Mouse (Mus musculus) CH12.LX (cell line): ENCODE data around the gene AU018091. TPM values are rescaled to one million over a fixed set of nuclear protein-coding genes. Genes with fewer than 3 reads are reported as not detected.
"Not testable (repeated sequence)": the region's sequence is repeated elsewhere in the genome, so short reads cannot be mapped to it uniquely, and the experiment has no call there.

Source experiments
- DNase-seq: peaks from one replicate; pipeline ENCODE4 v3.0.0-alpha.2; 2013; ENCODE audit errors: extremely low read depth
- H3K27ac ChIP-seq: 2 replicates; pipeline ENCODE4 v1.5.1; 2012; ENCODE audit warnings: low read depth, mild to moderate bottlenecking, control low read depth, moderate library complexity; ENCODE audit not compliant: insufficient read depth
- H3K27me3 ChIP-seq: replicated peaks from 2 replicates; pipeline ENCODE3; 2012; ENCODE audit warnings: inconsistent platforms
- H3K36me3 ChIP-seq, 2 experiments: replicated peaks in 1 of 2; 2 replicates each; pipeline versions ENCODE3 to v1.6.1; 2012; ENCODE audit warnings: inconsistent platforms in 1 of 2, low read length in 1 of 2, mild to moderate bottlenecking in 1 of 2, mixed read lengths in 1 of 2, moderate library complexity in 1 of 2; ENCODE audit not compliant: control insufficient read depth in 1 of 2, insufficient read depth in 1 of 2
- H3K4me1 ChIP-seq, 2 experiments: 2 replicates each; pipeline ENCODE4 v1.6.1; 2012; ENCODE audit warnings: inconsistent platforms in 1 of 2, moderate library complexity in 1 of 2; ENCODE audit not compliant: insufficient read depth in 2 of 2, control insufficient read depth in 1 of 2
- H3K4me2 ChIP-seq: 2 replicates; pipeline ENCODE4 v1.6.1; 2012; ENCODE audit warnings: low read depth, mild to moderate bottlenecking, control low read depth; ENCODE audit not compliant: poor library complexity, insufficient read depth, severe bottlenecking
- H3K4me3 ChIP-seq, 3 experiments: fragments of 150-350 bp in 1 of 3; sonication (generic) in 1 of 3; replicated peaks in 1 of 3; 2 replicates each; pipeline versions ENCODE3 to v1.5.1; 2011 to 2012; ENCODE audit warnings: low read depth in 2 of 3, low read length in 2 of 3, mild to moderate bottlenecking in 2 of 3, moderate library complexity in 2 of 3, control low read depth in 1 of 3, improper control_type of control experiment in 1 of 3, inconsistent platforms in 1 of 3, mixed read lengths in 1 of 3; ENCODE audit not compliant: poor library complexity in 1 of 3
- H3K79me2 ChIP-seq: replicated peaks from 2 replicates; pipeline ENCODE4 v1.6.1; 2012; ENCODE audit warnings: mild to moderate bottlenecking, moderate library complexity; ENCODE audit not compliant: control insufficient read depth, poor library complexity, insufficient read depth, severe bottlenecking; ENCODE audit errors: extremely low read depth
- H3K9ac ChIP-seq: 2 replicates; pipeline ENCODE4 v1.6.1; 2012; ENCODE audit warnings: low read depth, mild to moderate bottlenecking, control low read depth, moderate library complexity; ENCODE audit not compliant: insufficient read depth
- H3K9me3 ChIP-seq: replicated peaks from 2 replicates; pipeline ENCODE3; 2012; ENCODE audit warnings: low read length, inconsistent platforms, mixed read lengths
- CTCF ChIP-seq, 2 experiments: IDR thresholded peaks in 1 of 2; conservative IDR thresholded peaks in 1 of 2; 2 replicates each; pipeline ENCODE4 v1.5.1; 2011 to 2012; ENCODE audit warnings: low read depth in 2 of 2, low read length in 2 of 2, improper control_type of control experiment in 1 of 2, inconsistent platforms in 1 of 2, mild to moderate bottlenecking in 1 of 2, moderate library complexity in 1 of 2
- EP300 ChIP-seq: IDR thresholded peaks from 2 replicates; pipeline ENCODE4 v1.6.1; 2011; ENCODE audit warnings: low read length, improper control_type of control experiment
- ETS1 ChIP-seq: conservative IDR thresholded peaks from 2 replicates; pipeline ENCODE4 v1.6.1; 2012; ENCODE audit warnings: low read depth, mild to moderate bottlenecking, inconsistent platforms, low read length, improper control_type of control experiment, moderate library complexity
- IRF4 ChIP-seq: IDR thresholded peaks from 2 replicates; pipeline ENCODE4 v1.6.1; 2014; ENCODE audit warnings: low read depth, mild to moderate bottlenecking, inconsistent platforms, low read length, improper control_type of control experiment
- MEF2A ChIP-seq: IDR thresholded peaks from 2 replicates; pipeline ENCODE4 v1.6.1; 2014; ENCODE audit warnings: low read depth, mild to moderate bottlenecking, inconsistent platforms, low read length, improper control_type of control experiment, borderline replicate concordance
- MYC ChIP-seq: IDR thresholded peaks from 2 replicates; pipeline ENCODE4 v1.6.1; 2011; ENCODE audit warnings: low read depth, mild to moderate bottlenecking, improper control_type of control experiment, low read length
- NELFE ChIP-seq: IDR thresholded peaks from 2 replicates; pipeline ENCODE4 v1.6.1; 2011; ENCODE audit warnings: low read depth, low read length, improper control_type of control experiment
- RAD21 ChIP-seq: IDR thresholded peaks from 2 replicates; pipeline ENCODE4 v1.6.1; 2011; ENCODE audit warnings: low read depth, mild to moderate bottlenecking, low read length, improper control_type of control experiment, moderate library complexity
- SIN3A ChIP-seq: IDR thresholded peaks from 2 replicates; pipeline ENCODE4 v1.6.1; 2012; ENCODE audit warnings: low read length, improper control_type of control experiment, inconsistent platforms
- SMC3 ChIP-seq: IDR thresholded peaks from 2 replicates; pipeline ENCODE4 v1.6.1; 2011; ENCODE audit warnings: low read depth, low read length, improper control_type of control experiment
- TBP ChIP-seq: conservative IDR thresholded peaks from 2 replicates; pipeline ENCODE4 v1.6.1; 2011; ENCODE audit warnings: low read depth, low read length, improper control_type of control experiment
- TCF12 ChIP-seq: IDR thresholded peaks from 2 replicates; pipeline ENCODE4 v1.6.1; 2014; ENCODE audit warnings: low read depth, mild to moderate bottlenecking, inconsistent platforms, low read length, improper control_type of control experiment
- dilution Hi-C: fragments of 300-500 bp; cut with MboI; formaldehyde crosslinking; loops from 2 replicates; pipeline ENCODE4 v1.14.3; 2020; ENCODE audit warnings: low sequenced_read_pairs; ENCODE audit not compliant: extremely low pct_unique_long_range_greater_than_20kb, extremely low pct_ligation_motif_present
- in situ Hi-C: fragments of 300-500 bp; cut with MboI; formaldehyde crosslinking; loops from 3 replicates; pipeline ENCODE4 v1.14.3; 2019; ENCODE audit warnings: low sequenced_read_pairs, low pct_ligation_motif_present, low pct_unique_long_range_greater_than_20kb, mixed read lengths
- polyA plus RNA-seq: library from polyadenylated mRNA; unstranded; fragments of >175 nt; gene quantifications from 2 replicates; pipeline ENCODE4 v1.2.1, GENCODE M21; 2012; ENCODE audit warnings: low read depth; ENCODE audit not compliant: insufficient read length
- total RNA-seq, 2 experiments: library from RNA; depleted of rRNA; stranded (reverse); fragments of 300-350 nt in 1 of 2; fragments of >200 nt in 1 of 2; gene quantifications; 2 replicates each; pipeline ENCODE4 v1.2.3; 2012 to 2014

The AU018091 gene
- total and polyA plus RNA-seq, 3 experiments = 0.08 TPM; not detected in 2

DNA sequence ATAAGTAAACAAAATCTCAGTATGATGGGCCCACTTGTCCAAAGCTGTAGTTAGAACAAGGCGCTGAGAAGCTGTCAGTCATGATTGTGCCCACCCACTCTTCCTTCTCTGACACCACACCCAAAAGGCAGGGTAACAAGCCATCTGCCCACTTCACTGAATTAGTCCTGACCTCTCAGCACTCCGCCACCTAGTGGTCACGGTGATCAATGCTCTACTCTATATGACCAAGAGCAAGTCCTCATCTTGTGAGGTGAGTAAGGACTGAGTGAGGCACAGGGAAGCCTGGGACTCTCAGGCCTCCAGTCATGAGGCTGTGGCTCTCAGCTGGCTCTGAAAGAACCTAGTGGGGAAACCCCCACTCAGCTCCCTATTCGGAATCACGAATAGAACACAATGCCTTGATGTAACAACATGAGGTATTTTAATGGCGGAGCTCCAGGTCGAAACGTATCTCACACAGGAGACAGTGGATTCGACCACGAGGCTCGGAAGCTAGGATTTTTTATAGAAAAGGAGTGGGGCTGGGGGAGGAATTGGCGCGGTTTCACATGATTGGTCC is 62.4 kb downstream of the AU018091 start:
- peak; percentile 81 for DNase-seq
- H3K27me3 ChIP-seq, H3K4me2 ChIP-seq, H3K4me3 ChIP-seq, in situ Hi-C loops, H3K36me3 ChIP-seq, H3K9me3 ChIP-seq, H3K9ac ChIP-seq, dilution Hi-C loops, H3K79me2 ChIP-seq, H3K4me1 ChIP-seq: not testable (repeated sequence)
- H3K27ac ChIP-seq = peak overlapping the region; percentile 83
- peak; percentile 52 for TF ChIP-seq SMC3
- peak; percentile 63 for TF ChIP-seq MYC
- 0 out of 2 replicates have a peak, but pooled peaks have one; percentile 7 for TF ChIP-seq TBP
- TF ChIP-seq NELFE = 0 out of 2 replicates have a peak, but pooled peaks have one; percentile 27
- peak; percentile 25 to 61; a peak in 3 of 4 replicates for TF ChIP-seq CTCF (conservative IDR thresholded peaks at IDR 0.05 in 1 of 2, IDR thresholded peaks at IDR 0.05 in 1 of 2; ENCODE audit: low read depth in 2 of 2, low read length in 2 of 2)
- TF ChIP-seq SIN3A = peak; percentile 40; the same call in 1 of the 2 replicates
- 0 out of 2 replicates have a peak, but pooled peaks have one; percentile 28 for TF ChIP-seq TCF12
- peak; percentile 22; the same call in 1 of the 2 replicates for TF ChIP-seq IRF4
- 0 out of 2 replicates have a peak, but pooled peaks have one; percentile 6 for TF ChIP-seq EP300
- 0 out of 2 replicates have a peak, but pooled peaks have one; percentile 15 for TF ChIP-seq MEF2A
- peak; percentile 61 for TF ChIP-seq ETS1
- TF ChIP-seq RAD21 = peak; percentile 33

Other genes with a start within 250 kb of the AU018091 start
- not detected in 2 replicates for gene Nlrp12, start 80.5 kb upstream of the AU018091 start, total RNA-seq (2012; rRNA removed)
- not detected in 2 replicates for gene Nlrp12, start 80.5 kb upstream of the AU018091 start, total RNA-seq (2014; rRNA removed)
- not detected in 2 replicates for gene Nlrp12, start 80.5 kb upstream of the AU018091 start, polyA plus RNA-seq
- 3.7 and 4.4 TPM in 2 replicates for gene Myadm, start 119.9 kb upstream of the AU018091 start, total RNA-seq (2012; rRNA removed)
- gene Myadm, start 119.9 kb upstream of the AU018091 start, total RNA-seq (2014; rRNA removed) = 3.4 and 4.6 TPM in 2 replicates
- 18.0 and 22.6 TPM in 2 replicates for gene Myadm, start 119.9 kb upstream of the AU018091 start, polyA plus RNA-seq
- 0.17 and 0.25 TPM in 2 replicates for gene Prkcg, start 120.0 kb upstream of the AU018091 start, total RNA-seq (2012; rRNA removed)
- 0.11 and 0.15 TPM in 2 replicates for gene Prkcg, start 120.0 kb upstream of the AU018091 start, total RNA-seq (2014; rRNA removed)
- 2.2 and 3.0 TPM in 2 replicates for gene Prkcg, start 120.0 kb upstream of the AU018091 start, polyA plus RNA-seq
- gene Cacng7, start 163.8 kb upstream of the AU018091 start, total RNA-seq (2012; rRNA removed) = 0.21 TPM in 2 replicates
- gene Cacng7, start 163.8 kb upstream of the AU018091 start, total RNA-seq (2014; rRNA removed) = 0.26 and 0.28 TPM in 2 replicates
- gene Cacng7, start 163.8 kb upstream of the AU018091 start, polyA plus RNA-seq = 2.4 and 2.8 TPM in 2 replicates
- gene Cacng8, start 221.5 kb upstream of the AU018091 start, total RNA-seq (2012; rRNA removed) = 0.50 and 0.51 TPM in 2 replicates
- 0.43 and 0.51 TPM in 2 replicates for gene Cacng8, start 221.5 kb upstream of the AU018091 start, total RNA-seq (2014; rRNA removed)
- 1.2 and 1.7 TPM in 2 replicates for gene Cacng8, start 221.5 kb upstream of the AU018091 start, polyA plus RNA-seq